Mouse (Mus musculus) embryonic facial prominence, embryonic 11.5 days (tissue): ENCODE data around the gene Celf2. TPM values are rescaled to one million over a fixed set of nuclear protein-coding genes. Genes with fewer than 3 reads are reported as not detected.

Source experiments
- ATAC-seq: fragments of 200-750 bp; cut with Nextera tagmentation; replicated peaks from 2 replicates; pipeline ENCODE4 v1.8.0; 2017; ENCODE audit warnings: low read depth; ENCODE audit not compliant: insufficient number of reproducible peaks, low FRiP score, low TSS enrichment
- DNase-seq: peaks from one replicate; pipeline ENCODE4 v3.0.0-alpha.2; 2015; ENCODE audit warnings: low spot score
- H3K27ac ChIP-seq: fragments of 300-500 bp; sonication (generic); replicated peaks from 2 replicates; pipeline ENCODE4 v1.5.1; 2014; ENCODE audit warnings: mild to moderate bottlenecking, low read depth, low read length, control low read depth
- H3K27me3 ChIP-seq: fragments of 300-500 bp; sonication (generic); 2 replicates; pipeline ENCODE4 v1.6.1; 2014; ENCODE audit warnings: mild to moderate bottlenecking, low read length, moderate library complexity, mixed read lengths; ENCODE audit not compliant: control insufficient read depth, insufficient read depth
- H3K36me3 ChIP-seq: fragments of 300-500 bp; sonication (generic); replicated peaks from 2 replicates; pipeline ENCODE4 v1.6.1; 2014; ENCODE audit warnings: low read depth, mild to moderate bottlenecking, low read length, moderate library complexity, mixed read lengths; ENCODE audit not compliant: control insufficient read depth, insufficient read depth
- H3K4me1 ChIP-seq: fragments of 300-500 bp; sonication (generic); 2 replicates; pipeline ENCODE4 v1.6.1; 2014; ENCODE audit warnings: low read length, mixed read lengths; ENCODE audit not compliant: control insufficient read depth, insufficient read depth
- H3K4me2 ChIP-seq: fragments of 300-500 bp; sonication (generic); 2 replicates; pipeline ENCODE4 v1.6.1; 2014; ENCODE audit warnings: low read depth, mild to moderate bottlenecking, control low read depth, low read length, moderate library complexity
- H3K4me3 ChIP-seq: fragments of 300-500 bp; sonication (generic); 2 replicates; pipeline ENCODE4 v1.5.1; 2014; ENCODE audit warnings: low read depth, low read length, control low read depth
- H3K9ac ChIP-seq: fragments of 300-500 bp; sonication (generic); replicated peaks from 2 replicates; pipeline ENCODE4 v1.6.1; 2014; ENCODE audit warnings: mild to moderate bottlenecking, control low read depth, low read length
- H3K9me3 ChIP-seq: fragments of 300-500 bp; sonication (generic); replicated peaks from 2 replicates; pipeline ENCODE4 v1.6.1; 2016; ENCODE audit warnings: mild to moderate bottlenecking, low read length, inconsistent platforms, mixed read lengths; ENCODE audit not compliant: control insufficient read depth
- WGBS: fragments of 180-500 bp; shearing (Covaris S2); extraction: QIAGEN DNeasy Blood & Tissue Kit; methylation state at CpG from one replicate; pipeline ENCODE4 v1.1.7; 2014; 5-methylcytosine and 5-hydroxymethylcytosine counted together
- polyA plus RNA-seq: library from polyadenylated mRNA; unstranded; fragments of >200 nt; fragmentation: Nextera tagmentation; extraction: Ambion mirVana; gene quantifications from 2 replicates; pipeline ENCODE4 v1.2.1, GENCODE M21; 2014

Gene Celf2
- polyA plus RNA-seq, 1 experiment from 2014 or later: 43.2 TPM

- H3K27me3 ChIP-seq: no peaks in the 10 kb centered on the region
- H3K9ac ChIP-seq: no peak overlapping the region
- H3K9me3 ChIP-seq: no peaks in the 10 kb centered on the region
- DNase-seq (no peak), ATAC-seq (no peak)
- H3K36me3 ChIP-seq: no peaks in the 10 kb centered on the region
- 73% methylated on average over 5 of the region's 5 CpGs for WGBS
- no peaks in the 10 kb centered on the region for H3K4me1 ChIP-seq
- H3K4me2 ChIP-seq: no peak overlapping the region
- H3K4me3 ChIP-seq: no peak overlapping the region
- H3K27ac ChIP-seq: no peak overlapping the region
Measured at GRCm38 (mm10) chr2:6493886-6494285, 1015.5 kb downstream of the Celf2 start.

- no peaks in the 10 kb centered on the region for H3K27me3 ChIP-seq
- ATAC-seq: no peak
Measured at GRCm38 (mm10) chr2:6490870-6491269, 1018.5 kb downstream of the Celf2 start.

GRCm38 (mm10) chr2:6490076-6490475 lies 1019.3 kb downstream of the Celf2 start:
- Histone ChIP-seq H3K4me1 (no peaks in the 10 kb centered on the region), H3K4me2 (no peak overlapping the region), H3K27me3 (no peaks in the 10 kb centered on the region), H3K4me3 (no peak overlapping the region), H3K27ac (no peak overlapping the region), H3K9ac (no peak overlapping the region), H3K36me3 (no peaks in the 10 kb centered on the region), H3K9me3 (no peaks in the 10 kb centered on the region)
- ATAC-seq (no peak), DNase-seq (no peak)
- 84% methylated on average over 6 of the region's 6 CpGs for WGBS

More at GRCm38 (mm10) chr2:6490870-6491269, 1018.5 kb downstream of the Celf2 start:
- Histone ChIP-seq H3K9ac (no peak overlapping the region), H3K4me2 (no peak overlapping the region), H3K36me3 (no peaks in the 10 kb centered on the region), H3K4me1 (no peaks in the 10 kb centered on the region), H3K27ac (no peak overlapping the region), H3K4me3 (no peak overlapping the region), H3K9me3 (no peaks in the 10 kb centered on the region)
- no peak for DNase-seq
- WGBS: 78% methylated on average over 4 of the region's 4 CpGs
